Mouse (Mus musculus): ENCODE measurements around the gene Olfr656. TPM values are rescaled to one million over a fixed set of nuclear protein-coding genes. Genes with fewer than 3 reads are reported as not detected.

Gene Olfr656
- not detected in 2 replicates for polyA plus RNA-seq (2015; fragmentation: Nextera tagmentation; extraction: Ambion mirVana)

DNA sequence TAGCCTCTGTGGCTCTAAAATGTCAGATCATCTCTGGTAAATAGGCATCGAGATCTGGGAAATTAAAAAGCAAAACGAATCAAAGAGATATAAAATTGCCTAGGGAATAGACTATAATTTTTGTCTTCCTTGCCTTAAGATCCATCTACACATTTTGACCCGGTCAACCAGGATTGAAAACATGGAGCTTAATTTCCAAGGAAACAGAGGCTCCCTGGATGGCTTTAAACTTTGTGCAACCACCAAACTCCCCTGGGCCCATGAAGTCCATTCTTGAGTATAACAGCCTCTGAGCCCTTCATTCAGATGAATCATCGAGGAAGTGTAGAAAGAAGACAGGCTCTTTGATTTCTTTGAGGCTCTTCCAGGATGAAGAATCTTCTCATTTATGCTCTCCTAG, at the start of gene Olfr656:
Gene Olfr656, plus strand, starts transcription at position 301 of the 400 bp plus-strand sequence.
- WGBS = 78% methylated on average over 4 of the region's 4 CpGs

DNA sequence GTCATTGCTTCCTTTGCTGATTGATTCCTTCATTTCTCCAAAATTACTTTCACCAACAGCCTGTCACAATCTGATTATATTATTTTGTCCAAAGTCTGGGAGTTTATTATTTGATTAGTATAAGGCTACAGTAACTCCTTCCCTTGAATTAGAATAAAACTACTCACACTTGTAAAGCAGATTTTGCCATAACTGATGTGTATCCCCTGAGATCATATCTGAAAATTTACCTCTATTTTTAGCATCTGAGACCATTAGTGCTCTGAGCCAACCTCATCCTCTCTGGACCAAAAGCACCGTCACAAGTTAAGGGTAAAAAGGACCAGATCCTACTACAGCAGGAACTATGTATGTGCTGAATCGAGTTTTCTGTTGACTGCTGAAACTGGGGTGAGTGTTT, 36.7 kb upstream of the Olfr656 start, which contains the start of gene Olfr653:
Gene Olfr653, plus strand, starts transcription at position 301 of the 400 bp plus-strand sequence.
- WGBS = 57% methylated on average over 2 of the region's 2 CpGs
- Histone ChIP-seq H3K4me1 (no peaks in the 10 kb centered on the region), H3K4me2 (no peak within 1 kb of the TSS), H3K4me3 (no peak within 1 kb of the TSS), H3K9ac (no peak within 1 kb of the TSS), H3K36me3 (no peaks in the 10 kb centered on the region), H3K27ac (no peak within 1 kb of the TSS), H3K27me3 (no peaks in the 10 kb centered on the region), H3K9me3 (no peaks in the 10 kb centered on the region)
- ATAC-seq (ENCODE audit: borderline replicate concordance, extremely low read depth, low FRiP score, low TSS enrichment) = no peak

More for the DNA sequence above, at the start of gene Olfr656:
- no peak within 1 kb of the TSS for H3K9ac ChIP-seq
- H3K27me3 ChIP-seq = no peaks in the 10 kb centered on the region
- H3K36me3 ChIP-seq = no peaks in the 10 kb centered on the region
- ATAC-seq (ENCODE audit: borderline replicate concordance, extremely low read depth, low FRiP score, low TSS enrichment) = no peak
- no peaks in the 10 kb centered on the region for H3K9me3 ChIP-seq
- H3K4me1 ChIP-seq = no peaks in the 10 kb centered on the region
- no peak within 1 kb of the TSS for H3K27ac ChIP-seq
- no peak within 1 kb of the TSS for H3K4me2 ChIP-seq
- H3K4me3 ChIP-seq = no peak within 1 kb of the TSS

DNA sequence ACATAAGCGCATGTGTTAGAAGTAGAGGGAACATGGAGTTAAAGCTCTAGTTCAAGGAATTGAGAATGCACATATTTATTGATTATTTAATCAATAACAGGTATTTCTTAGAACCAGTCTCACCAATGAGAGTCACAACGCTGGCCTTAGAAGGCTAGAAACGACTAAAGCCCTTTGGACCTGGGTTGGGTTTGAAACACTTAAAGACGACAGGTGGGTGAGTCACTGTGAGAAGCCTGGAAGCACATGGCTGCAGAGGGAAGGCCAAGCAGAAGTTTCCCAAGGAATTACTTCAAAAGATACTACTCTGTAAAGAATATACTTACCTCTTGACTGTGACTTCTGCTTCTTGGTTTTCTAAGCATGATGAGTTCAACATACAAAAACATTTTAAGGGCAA, 32.9 kb upstream of the Olfr656 start:
- Histone ChIP-seq H3K4me1 (no peaks in the 10 kb centered on the region), H3K4me2 (no peak overlapping the region), H3K4me3 (no peak overlapping the region), H3K9me3 (no peaks in the 10 kb centered on the region), H3K9ac (no peak overlapping the region), H3K36me3 (no peaks in the 10 kb centered on the region), H3K27ac (no peak overlapping the region), H3K27me3 (no peaks in the 10 kb centered on the region)
- no peak for ATAC-seq (ENCODE audit: borderline replicate concordance, extremely low read depth, low FRiP score, low TSS enrichment)
- WGBS = 88% methylated on average over 4 of the region's 4 CpGs

DNA sequence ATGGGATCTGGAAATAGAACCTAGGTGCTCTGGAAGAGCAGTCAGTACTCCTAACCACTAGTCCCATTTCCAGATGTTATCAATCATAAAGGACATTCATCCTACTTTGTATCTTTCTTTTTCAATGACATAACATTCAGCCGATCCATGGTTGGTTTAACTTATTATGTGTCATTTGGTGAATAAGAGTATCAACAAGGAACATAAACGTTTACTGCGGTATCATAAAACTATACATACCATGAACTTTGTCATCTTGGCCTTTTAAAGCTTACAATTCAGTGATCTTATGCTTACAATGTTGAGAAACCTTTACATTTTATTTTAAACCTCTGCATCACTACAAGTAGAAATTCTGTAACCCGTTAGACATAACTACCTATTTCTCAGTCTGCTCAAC, 32.3 kb upstream of the Olfr656 start:
- H3K4me3 ChIP-seq = no peak overlapping the region
- WGBS = 69% methylated on average over 4 of the region's 4 CpGs
- H3K27me3 ChIP-seq = no peaks in the 10 kb centered on the region
- no peak overlapping the region for H3K4me2 ChIP-seq
- H3K9me3 ChIP-seq = no peaks in the 10 kb centered on the region
- H3K4me1 ChIP-seq = no peaks in the 10 kb centered on the region
- no peak overlapping the region for H3K27ac ChIP-seq
- no peak overlapping the region for H3K9ac ChIP-seq
- no peaks in the 10 kb centered on the region for H3K36me3 ChIP-seq
- no peak for ATAC-seq (ENCODE audit: borderline replicate concordance, extremely low read depth, low FRiP score, low TSS enrichment)

DNA sequence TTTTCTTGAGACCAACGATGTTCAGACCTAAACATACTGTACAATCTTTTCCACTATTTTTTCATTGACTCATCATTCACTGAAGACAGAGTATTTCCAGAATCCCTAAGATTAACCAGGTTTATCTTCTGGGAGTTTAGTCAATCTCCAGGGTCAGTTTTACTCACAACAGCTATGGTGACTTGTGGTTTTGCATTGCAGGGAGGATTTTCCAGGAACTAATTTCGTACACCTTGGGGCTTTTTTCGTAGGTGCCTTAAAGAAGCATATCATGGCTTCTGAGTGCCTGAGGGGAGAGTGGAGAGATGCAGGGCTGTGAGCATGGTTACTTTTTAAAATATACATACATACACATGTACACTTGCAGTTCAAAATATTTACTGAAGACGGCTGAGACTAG, 27.0 kb upstream of the Olfr656 start, which contains the start of gene Olfr654:
Gene Olfr654, plus strand, starts transcription at position 301 of the 400 bp plus-strand sequence.
- H3K27ac ChIP-seq = no peak within 1 kb of the TSS
- WGBS = 77% methylated on average over 4 of the region's 4 CpGs
- no peak within 1 kb of the TSS for H3K4me3 ChIP-seq
- no peaks in the 10 kb centered on the region for H3K9me3 ChIP-seq
- no peak for ATAC-seq (ENCODE audit: borderline replicate concordance, extremely low read depth, low FRiP score, low TSS enrichment)
- H3K4me1 ChIP-seq = no peaks in the 10 kb centered on the region
- H3K27me3 ChIP-seq = no peaks in the 10 kb centered on the region
- no peak within 1 kb of the TSS for H3K9ac ChIP-seq
- no peak within 1 kb of the TSS for H3K4me2 ChIP-seq
- H3K36me3 ChIP-seq = no peaks in the 10 kb centered on the region

DNA sequence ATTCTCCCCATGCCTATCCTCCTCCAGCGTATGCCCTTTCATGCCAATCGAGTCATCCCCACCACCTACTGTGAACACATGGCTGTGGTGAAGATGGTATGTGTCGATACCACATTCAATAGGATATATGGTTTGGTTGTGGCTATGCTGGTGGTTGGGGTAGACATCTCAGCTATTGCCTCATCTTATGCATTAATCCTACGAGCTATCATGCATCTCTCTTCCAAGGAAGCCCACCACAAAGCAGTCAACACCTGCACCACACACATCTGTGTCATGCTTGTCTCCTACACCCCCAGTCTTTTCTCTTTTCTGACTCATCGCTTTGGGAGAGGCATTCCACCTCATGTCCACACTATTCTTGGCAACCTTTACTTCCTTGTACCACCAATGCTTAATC, 25.5 kb upstream of the Olfr656 start:
- no peak overlapping the region for H3K27ac ChIP-seq
- H3K36me3 ChIP-seq = no peaks in the 10 kb centered on the region
- no peaks in the 10 kb centered on the region for H3K9me3 ChIP-seq
- H3K4me3 ChIP-seq = no peak overlapping the region
- no peak for ATAC-seq (ENCODE audit: borderline replicate concordance, extremely low read depth, low FRiP score, low TSS enrichment)
- no peak overlapping the region for H3K9ac ChIP-seq
- no peaks in the 10 kb centered on the region for H3K4me1 ChIP-seq
- no peak overlapping the region for H3K4me2 ChIP-seq
- no peaks in the 10 kb centered on the region for H3K27me3 ChIP-seq
- 80% methylated on average over 5 of the region's 5 CpGs for WGBS

DNA sequence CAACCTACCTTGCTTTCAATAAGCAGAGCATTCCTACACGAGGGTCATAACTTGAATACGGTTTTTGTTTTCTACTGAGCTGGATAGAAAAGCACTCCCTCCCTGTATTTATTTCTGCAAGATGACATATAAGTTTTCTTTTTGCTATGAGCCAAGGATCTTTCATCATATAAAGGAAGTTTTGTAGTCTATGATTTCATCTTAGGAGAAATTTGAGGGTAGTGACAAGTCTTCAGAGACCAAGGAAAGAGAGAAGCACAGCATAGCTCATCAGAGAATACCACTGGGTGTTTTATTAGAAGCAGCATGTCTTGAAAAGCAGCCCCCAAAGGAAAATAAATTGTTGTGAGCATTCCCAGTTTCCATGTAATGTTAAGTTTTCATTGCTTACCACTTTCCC, 12.1 kb upstream of the Olfr656 start, which contains the start of gene Olfr655:
Gene Olfr655, minus strand, starts transcription at position 101 of the 400 bp plus-strand sequence.
- no peak within 1 kb of the TSS for H3K4me3 ChIP-seq
- 80% methylated on average over 2 of the region's 2 CpGs for WGBS
- no peak within 1 kb of the TSS for H3K27ac ChIP-seq
- H3K4me2 ChIP-seq = no peak within 1 kb of the TSS
- H3K9me3 ChIP-seq = no peaks in the 10 kb centered on the region
- ATAC-seq (ENCODE audit: borderline replicate concordance, extremely low read depth, low FRiP score, low TSS enrichment) = no peak
- no peaks in the 10 kb centered on the region for H3K27me3 ChIP-seq
- H3K36me3 ChIP-seq = no peaks in the 10 kb centered on the region
- no peaks in the 10 kb centered on the region for H3K4me1 ChIP-seq
- no peak within 1 kb of the TSS for H3K9ac ChIP-seq

DNA sequence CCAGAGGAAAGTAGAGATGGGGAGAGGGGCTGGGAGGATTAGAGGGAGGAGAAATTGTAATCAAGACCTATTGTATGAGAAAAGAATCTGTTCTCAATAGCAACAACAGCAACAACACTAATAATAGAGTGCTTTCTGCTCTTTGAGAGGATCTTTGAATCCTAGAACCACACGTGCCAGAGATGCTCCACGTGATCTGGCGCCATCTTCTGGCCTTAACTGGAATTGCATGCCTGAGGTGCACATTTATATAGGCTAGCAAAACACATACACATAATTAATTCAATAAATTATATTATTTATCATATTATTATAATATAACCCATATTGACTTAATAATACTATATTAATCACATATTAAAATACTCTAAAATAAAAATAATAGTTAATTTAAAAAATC, 10.6 kb upstream of the Olfr656 start:
- ATAC-seq (ENCODE audit: borderline replicate concordance, extremely low read depth, low FRiP score, low TSS enrichment) = no peak
- H3K9me3 ChIP-seq = no peaks in the 10 kb centered on the region

DNA sequence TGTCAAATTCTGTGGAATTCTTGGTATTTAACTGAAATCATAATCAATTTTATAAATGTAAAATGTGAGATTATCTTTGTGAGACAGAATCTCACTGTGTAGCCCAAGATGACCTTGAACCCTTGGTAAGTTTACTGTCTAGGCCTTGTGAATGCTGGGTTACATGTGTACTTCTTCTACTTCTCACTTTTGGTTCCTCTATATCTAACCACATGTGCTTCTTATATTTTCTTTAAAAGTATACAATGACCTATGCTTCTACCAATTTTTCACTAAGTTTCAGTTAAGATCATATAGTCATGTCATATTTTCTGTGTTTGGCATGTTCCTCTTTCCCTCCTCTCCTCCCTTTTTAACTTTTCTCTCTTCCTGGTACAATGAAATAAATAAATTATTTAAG, 9.0 kb upstream of the Olfr656 start:
- Histone ChIP-seq H3K9me3 (no peaks in the 10 kb centered on the region), H3K27ac (no peak overlapping the region), H3K9ac (no peak overlapping the region), H3K36me3 (no peaks in the 10 kb centered on the region), H3K4me3 (no peak overlapping the region), H3K27me3 (no peaks in the 10 kb centered on the region), H3K4me2 (no peak overlapping the region), H3K4me1 (no peaks in the 10 kb centered on the region)
- no peak for ATAC-seq (ENCODE audit: borderline replicate concordance, extremely low read depth, low FRiP score, low TSS enrichment)

More for the DNA sequence above, 10.6 kb upstream of the Olfr656 start:
- Histone ChIP-seq H3K4me3 (no peak overlapping the region), H3K36me3 (no peaks in the 10 kb centered on the region), H3K27ac (no peak overlapping the region), H3K4me1 (no peaks in the 10 kb centered on the region), H3K4me2 (no peak overlapping the region), H3K27me3 (no peaks in the 10 kb centered on the region), H3K9ac (no peak overlapping the region)
- 2% methylated on average over 3 of the region's 3 CpGs for WGBS

DNA sequence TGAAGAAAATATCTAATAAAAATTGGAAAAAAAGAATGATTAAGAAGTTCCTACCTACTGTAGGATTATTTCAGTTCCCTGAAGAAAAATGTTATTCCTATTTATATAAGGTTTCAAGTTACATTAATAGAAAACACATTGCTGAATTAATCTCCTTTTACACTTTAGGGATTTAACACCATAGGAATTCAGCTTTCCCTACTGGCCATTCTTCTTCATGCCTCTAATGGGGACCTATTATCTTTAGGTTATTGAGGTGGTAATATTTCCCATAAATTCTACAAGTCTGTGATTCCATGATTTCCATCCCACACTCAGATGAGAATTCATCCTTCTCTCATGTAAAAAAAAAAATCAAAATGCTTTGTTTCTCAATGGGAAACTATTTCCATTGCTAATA, 10.7 kb downstream of the Olfr656 start, which contains the start of gene Olfr657:
Gene Olfr657, plus strand, starts transcription at position 301 of the 400 bp plus-strand sequence.
- no peak for ATAC-seq (ENCODE audit: borderline replicate concordance, extremely low read depth, low FRiP score, low TSS enrichment)
- H3K27ac ChIP-seq = no peak within 1 kb of the TSS
- H3K4me1 ChIP-seq = no peaks in the 10 kb centered on the region
- no peaks in the 10 kb centered on the region for H3K27me3 ChIP-seq
- H3K4me3 ChIP-seq = no peak within 1 kb of the TSS
- H3K9me3 ChIP-seq = no peaks in the 10 kb centered on the region
- H3K36me3 ChIP-seq = no peaks in the 10 kb centered on the region
- no peak within 1 kb of the TSS for H3K4me2 ChIP-seq
- H3K9ac ChIP-seq = no peak within 1 kb of the TSS

DNA sequence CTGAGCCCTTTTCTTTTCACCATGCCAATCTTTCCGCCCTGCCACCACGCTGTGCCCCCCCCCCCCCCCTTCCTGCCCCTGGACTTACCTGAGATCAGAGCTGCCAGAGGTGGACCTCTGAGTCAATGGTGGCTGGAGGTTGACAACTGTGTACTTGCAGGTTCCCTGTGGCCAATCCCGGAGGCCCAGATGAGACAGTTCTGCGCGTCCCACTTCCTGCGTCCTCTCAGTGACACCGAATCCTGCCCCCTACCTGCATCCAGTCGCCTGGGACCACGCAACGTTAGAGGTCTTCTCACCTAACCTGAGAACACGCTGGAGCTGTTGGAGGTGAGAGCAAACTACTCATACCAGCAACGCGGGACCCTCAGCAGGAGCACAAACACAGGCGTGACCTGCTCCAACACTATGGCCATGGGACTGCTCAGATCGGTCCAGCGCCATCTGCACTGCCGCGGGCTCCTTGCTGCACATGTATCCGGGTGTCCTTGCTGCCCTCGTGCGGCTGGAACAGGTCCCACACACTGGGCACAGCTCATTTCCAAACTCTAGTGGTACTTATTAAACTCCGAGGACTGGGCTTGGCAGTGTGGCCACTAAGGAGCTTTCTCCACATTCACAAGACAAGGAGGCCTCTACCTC, 33.2 kb downstream of the Olfr656 start, which contains the start of gene Olfr658:
Gene Olfr658, minus strand, starts transcription at position 465 of the 642 bp plus-strand sequence.
- peak; percentile 55 for ATAC-seq (ENCODE audit: borderline replicate concordance, extremely low read depth, low FRiP score, low TSS enrichment)
- Histone ChIP-seq H3K36me3 (no peaks in the 10 kb centered on the region), H3K9me3 (no peaks in the 10 kb centered on the region), H3K4me3 (no peak within 1 kb of the TSS), H3K4me2 (peak within 1 kb of the TSS; percentile 44), H3K27ac (no peak within 1 kb of the TSS), H3K4me1 (no peaks in the 10 kb centered on the region), H3K27me3 (no peaks in the 10 kb centered on the region), H3K9ac (no peak within 1 kb of the TSS)
- 13% methylated on average over 20 of the region's 22 CpGs for WGBS

DNA sequence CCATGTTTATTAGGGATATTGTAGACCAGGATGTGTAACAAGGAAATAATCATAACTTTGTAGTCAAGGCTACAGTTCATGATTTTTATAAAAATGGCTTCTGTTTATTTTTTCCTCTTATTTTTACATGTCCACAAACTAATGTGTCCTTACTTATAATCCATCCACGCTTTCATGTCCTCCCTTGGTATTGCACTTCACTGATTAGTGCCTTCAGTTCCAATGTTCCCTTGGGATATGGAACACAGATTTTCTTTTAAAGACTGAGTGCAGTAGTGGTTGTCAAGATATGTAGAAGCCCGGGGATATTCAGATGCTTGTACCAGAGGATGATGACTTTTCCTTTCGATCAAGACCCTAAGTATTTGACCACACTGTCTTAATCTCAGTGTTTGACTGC, 52.7 kb downstream of the Olfr656 start, which contains the start of gene Olfr659:
Gene Olfr659, plus strand, starts transcription at position 301 of the 400 bp plus-strand sequence.
- Histone ChIP-seq H3K27ac (no peak within 1 kb of the TSS), H3K4me2 (no peak within 1 kb of the TSS), H3K27me3 (no peaks in the 10 kb centered on the region), H3K36me3 (no peaks in the 10 kb centered on the region), H3K4me3 (no peak within 1 kb of the TSS), H3K9ac (no peak within 1 kb of the TSS), H3K9me3 (no peaks in the 10 kb centered on the region), H3K4me1 (no peaks in the 10 kb centered on the region)
- 82% methylated on average over 3 of the region's 3 CpGs for WGBS
- ATAC-seq (ENCODE audit: borderline replicate concordance, extremely low read depth, low FRiP score, low TSS enrichment) = no peak
